Mouse (Mus musculus) embryo, embryonic 10 days (tissue): ENCODE measurements around the gene Flnb.

Experiments used
- DNase-seq: peaks from one replicate; pipeline ENCODE4 v3.0.0-alpha.2; 2015; ENCODE audit warnings: low spot score

The Flnb gene

DNA sequence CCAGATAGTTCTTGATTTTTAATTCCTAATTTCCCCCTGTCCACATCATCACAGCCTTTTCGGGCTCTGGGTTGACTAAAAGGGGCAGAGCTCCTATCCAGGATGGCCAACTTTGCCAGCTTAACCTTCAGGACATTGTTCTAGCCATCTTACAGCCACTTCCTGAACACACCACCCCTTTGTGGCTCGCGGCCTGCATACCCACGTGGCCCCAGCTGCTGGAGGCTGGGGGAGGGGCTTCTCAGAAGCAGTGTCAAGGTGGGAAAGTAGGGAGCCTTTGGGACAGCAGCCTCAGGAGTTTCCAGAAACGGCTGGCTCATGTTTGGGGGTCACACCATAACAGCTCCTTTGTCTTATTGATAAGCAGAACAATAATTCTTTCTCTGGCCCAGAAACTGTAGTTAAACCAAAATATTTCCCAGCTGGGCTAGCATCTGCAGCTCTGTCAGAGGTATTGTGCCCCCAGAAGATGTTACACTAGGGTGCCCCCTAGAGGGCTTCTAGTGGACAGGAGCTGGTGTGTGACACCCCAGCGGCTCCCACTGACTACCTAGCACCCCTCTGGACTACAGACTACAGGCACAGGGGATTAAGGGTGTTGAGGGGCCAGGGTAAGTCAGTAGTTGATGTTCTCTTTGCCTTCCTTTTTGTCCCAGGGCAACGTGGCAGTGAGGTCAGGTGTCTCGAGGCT, 126.7 kb downstream of the Flnb start:
- DNase-seq: no peak

GRCm38 (mm10) chr14:7945261-7945660, 127.5 kb downstream of the Flnb start:
- DNase-seq: no peak

DNA sequence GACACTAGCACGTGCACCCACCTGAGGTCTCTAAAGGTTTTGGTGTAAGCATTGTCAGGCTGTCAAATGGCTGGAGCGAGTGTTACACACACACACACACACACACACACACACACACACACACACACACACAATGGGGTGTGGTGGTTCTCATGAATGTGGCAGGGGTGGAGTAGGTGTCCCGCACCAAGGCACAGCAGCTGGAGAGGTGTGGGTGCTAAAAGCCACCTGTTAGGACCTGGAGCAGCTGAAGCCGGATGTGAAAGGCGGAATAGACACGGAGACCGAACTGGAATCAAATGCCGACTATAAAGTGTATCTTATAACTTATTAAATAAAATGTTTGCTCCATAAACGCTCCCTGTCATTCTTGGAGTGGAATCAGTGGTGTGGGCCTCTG, 133.5 kb downstream of the Flnb start:
- no peak for DNase-seq

- DNase-seq: peak; percentile 63
Measured at GRCm38 (mm10) chr14:7952610-7953254, 135.0 kb downstream of the Flnb start.

- DNase-seq: peak; percentile 37
Measured at GRCm38 (mm10) chr14:7954071-7954471, 136.3 kb downstream of the Flnb start.

- DNase-seq: no peak
Measured at GRCm38 (mm10) chr14:7956427-7956826, 138.7 kb downstream of the Flnb start.

DNA sequence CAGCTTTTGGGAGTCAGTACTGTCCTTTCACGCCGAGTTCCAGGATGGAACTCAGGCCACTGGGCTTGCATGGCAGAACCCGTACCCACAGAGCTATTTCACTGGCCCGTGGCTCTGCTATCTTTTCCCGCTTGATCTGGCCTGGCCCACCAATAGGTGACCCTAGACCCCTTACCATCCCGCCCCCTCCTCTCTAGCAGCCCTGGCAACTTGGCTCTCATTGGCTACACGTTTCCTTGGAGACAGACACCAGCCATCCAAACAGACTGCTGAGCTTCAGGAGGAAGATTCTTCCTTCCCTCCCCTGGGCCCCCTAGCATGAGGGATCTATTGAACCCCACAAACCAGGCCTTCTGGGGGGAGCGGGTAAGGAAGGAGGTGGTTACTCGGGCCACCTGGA, 139.3 kb downstream of the Flnb start, which contains the start of gene Gm45521:
Gene Gm45521, plus strand, starts transcription at position 240 of the 400 bp plus-strand sequence.
- peak; percentile 48 for DNase-seq

- DNase-seq: peak; percentile 69
Measured at GRCm38 (mm10) chr14:7960616-7961015, 142.9 kb downstream of the Flnb start.

- DNase-seq: no peak
Measured at GRCm38 (mm10) chr14:7961714-7962113, 144.0 kb downstream of the Flnb start.

- no peak for DNase-seq
Measured at GRCm38 (mm10) chr14:7962626-7963025, 144.9 kb downstream of the Flnb start.

DNA sequence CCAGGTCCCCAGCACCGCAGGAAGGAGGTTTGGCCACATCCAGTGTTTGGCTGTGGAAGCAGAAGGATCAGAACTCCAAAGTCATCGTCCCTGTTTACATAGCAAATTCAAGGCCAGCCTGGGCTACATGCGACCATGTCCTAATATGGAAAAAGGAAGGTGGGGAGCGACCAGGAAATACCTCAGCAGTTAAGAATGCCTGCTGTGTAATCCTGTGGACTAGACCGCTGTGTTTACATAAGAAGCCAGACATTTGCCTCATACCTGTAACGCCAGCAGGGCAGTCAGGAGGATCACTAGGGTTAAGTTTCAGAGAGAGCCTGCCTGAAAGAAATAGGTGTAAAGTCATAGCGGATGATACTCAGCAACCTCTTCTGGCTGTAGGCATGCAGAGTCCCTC, 145.4 kb downstream of the Flnb start:
- no peak for DNase-seq

DNA sequence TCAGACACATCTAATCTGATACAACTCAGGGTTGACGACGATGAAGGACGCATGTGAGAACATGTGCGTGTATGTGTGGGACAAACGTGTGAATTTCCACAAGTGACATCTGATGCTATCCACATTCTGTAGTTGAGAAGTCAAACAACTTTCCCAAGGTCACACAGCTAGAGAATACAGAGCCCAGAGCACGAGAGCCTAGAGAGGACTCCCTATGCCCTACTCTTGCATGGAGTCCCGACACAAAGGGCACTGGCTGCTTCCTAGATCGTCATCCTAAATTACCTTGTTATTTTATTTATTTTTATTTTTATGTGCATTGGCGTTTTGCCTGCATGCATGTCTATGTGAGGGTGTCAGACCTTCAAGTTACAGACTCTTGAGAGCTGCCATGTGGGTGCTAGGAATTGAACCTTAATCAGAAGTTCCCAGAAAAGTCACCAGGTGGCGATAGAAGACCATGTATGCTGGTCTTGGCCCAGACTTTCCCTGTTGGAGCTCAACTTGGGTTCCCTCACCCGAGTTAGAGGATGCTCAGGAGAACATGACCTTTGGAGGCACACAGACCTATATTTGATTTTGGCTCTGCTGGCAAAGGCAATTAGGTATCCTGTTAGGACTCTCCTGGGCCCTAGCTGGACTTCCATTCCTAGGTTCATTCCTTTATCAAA, 146.6 kb downstream of the Flnb start:
- DNase-seq: peak; percentile 87

DNA sequence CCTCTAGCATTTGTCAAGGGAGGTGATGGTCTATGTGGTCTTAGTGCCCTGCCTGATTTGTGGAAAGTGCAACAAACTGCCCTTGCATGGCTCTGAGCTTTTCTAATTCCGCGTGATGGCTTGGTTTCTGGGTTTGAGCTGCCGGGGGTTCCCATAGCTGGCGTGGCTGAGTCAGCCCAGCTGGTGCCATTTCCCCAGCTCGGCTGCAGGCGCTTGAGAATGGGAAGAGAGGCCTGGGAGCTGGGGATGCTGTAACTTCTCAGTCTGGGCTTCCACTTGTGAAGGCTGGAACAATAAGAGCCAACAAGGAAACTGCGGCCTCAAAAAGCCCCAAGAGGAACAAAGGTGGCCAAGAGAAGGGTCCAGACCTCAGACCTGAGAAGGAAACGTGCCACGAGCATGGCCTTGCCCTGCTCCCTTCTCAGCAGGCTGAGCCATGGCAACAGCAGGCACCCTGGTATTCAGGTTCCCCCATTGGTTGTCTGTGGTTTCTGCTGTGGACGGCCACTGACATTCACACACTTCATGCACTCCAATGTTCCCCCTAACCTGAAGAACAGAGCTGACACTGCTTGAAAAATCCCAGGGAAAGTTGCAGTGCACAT, 154.2 kb downstream of the Flnb start:
- no peak for DNase-seq

DNA sequence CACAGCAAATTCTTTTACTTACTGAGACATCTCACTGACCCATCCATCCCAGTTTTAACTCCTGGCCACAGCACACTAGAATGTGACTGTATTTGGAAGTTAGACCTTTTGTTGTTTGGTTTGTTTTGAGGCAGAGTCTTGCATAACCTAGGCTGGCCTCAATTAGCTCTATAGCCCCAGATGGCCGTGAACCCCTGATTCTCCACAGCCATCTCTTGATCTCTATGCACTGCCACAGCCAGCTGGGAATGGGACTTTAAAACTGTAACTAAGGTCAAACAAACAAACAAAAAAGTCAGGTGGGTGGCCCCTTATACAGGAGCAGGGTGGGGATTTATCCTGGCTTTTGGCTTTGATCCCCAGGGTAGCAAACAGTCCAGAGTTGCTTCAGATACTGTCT, 156.9 kb downstream of the Flnb start:
- DNase-seq: no peak

GRCm38 (mm10) chr14:7975177-7975576, 157.4 kb downstream of the Flnb start:
- DNase-seq: no peak

- DNase-seq: no peak
Measured at GRCm38 (mm10) chr14:7977471-7977870, 159.7 kb downstream of the Flnb start.

GRCm38 (mm10) chr14:7978183-7978582, 160.4 kb downstream of the Flnb start:
- DNase-seq: no peak

GRCm38 (mm10) chr14:7981226-7981625, 163.5 kb downstream of the Flnb start:
- no peak for DNase-seq

DNA sequence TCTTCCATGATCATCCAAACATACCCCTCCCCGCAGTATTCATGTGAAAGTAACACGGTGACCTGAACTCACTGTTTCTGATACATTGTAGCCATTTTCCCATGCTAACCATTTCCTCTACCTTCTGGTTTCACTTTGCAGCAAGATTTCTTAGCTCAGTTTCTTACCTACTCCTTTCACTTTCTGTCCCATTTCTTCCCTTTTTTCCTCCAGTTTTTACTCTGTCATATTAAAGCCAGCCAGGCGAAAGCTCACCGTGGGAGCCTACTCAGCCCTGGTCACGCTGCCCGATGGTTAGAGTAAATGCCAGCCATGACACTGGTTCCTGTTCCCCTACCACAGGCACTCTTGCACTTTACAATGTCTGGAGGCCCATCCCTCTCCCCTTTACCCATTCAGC, 169.2 kb downstream of the Flnb start:
- no peak for DNase-seq

DNA sequence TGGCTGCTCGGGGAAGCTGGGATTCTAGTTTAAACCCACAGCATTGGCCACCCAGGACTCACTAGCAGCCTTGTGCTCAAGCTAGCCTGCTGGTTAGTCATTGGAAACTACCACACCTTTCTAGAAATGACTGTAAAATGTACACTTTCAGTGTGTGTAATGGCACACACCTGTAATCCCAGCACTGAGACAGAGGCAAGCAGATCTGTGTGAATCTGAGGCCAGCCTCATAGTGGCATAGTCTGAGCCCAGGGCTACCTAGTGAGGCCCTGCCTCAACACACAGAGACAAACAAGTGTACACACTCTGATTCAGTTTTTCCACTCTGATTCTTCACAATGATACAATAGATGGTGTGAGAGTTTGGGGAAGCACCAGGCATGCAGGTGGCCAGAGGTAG, 171.6 kb downstream of the Flnb start:
- DNase-seq: no peak

GRCm38 (mm10) chr14:7989961-7990360, 172.2 kb downstream of the Flnb start:
- no peak for DNase-seq

- DNase-seq: peak; percentile 47
Measured at GRCm38 (mm10) chr14:7991108-7991776, 173.5 kb downstream of the Flnb start.
